Mouse (Mus musculus): ENCODE data around the gene Slc27a1. TPM values are rescaled to one million over a fixed set of nuclear protein-coding genes. Genes with fewer than 3 reads are reported as not detected.

Gene Slc27a1
- total RNA-seq, 4 experiments from 2014 or later: 141 to 186 (median 160) TPM

GRCm38 (mm10) chr8:71588762-71589161, 20.1 kb downstream of the Slc27a1 start:
- DNase-seq: no peak

GRCm38 (mm10) chr8:71591017-71591416, 22.3 kb downstream of the Slc27a1 start:
- no peak for DNase-seq

GRCm38 (mm10) chr8:71591471-71592373, 23.0 kb downstream of the Slc27a1 start, which contains the start of gene Pgls:
TSS of gene Pgls (plus strand) at chr8:71592176.
- DNase-seq: peak; percentile 94

GRCm38 (mm10) chr8:71592374-71593170, 23.9 kb downstream of the Slc27a1 start:
- peak; percentile 73 for DNase-seq

GRCm38 (mm10) chr8:71593556-71594323, 25.1 kb downstream of the Slc27a1 start:
- no peak for DNase-seq

GRCm38 (mm10) chr8:71594324-71594722, 25.6 kb downstream of the Slc27a1 start:
- DNase-seq: no peak

- peak; percentile 77 for DNase-seq
Observed at GRCm38 (mm10) chr8:71595862-71596261, 27.2 kb downstream of the Slc27a1 start.

GRCm38 (mm10) chr8:71596384-71596783, 27.7 kb downstream of the Slc27a1 start:
- DNase-seq: no peak

GRCm38 (mm10) chr8:71596798-71597197, 28.1 kb downstream of the Slc27a1 start:
- no peak for DNase-seq

- DNase-seq: no peak
Observed at GRCm38 (mm10) chr8:71597451-71597850, 28.8 kb downstream of the Slc27a1 start, which contains the start of gene Fam129c. TSS of gene Fam129c (plus strand) at chr8:71597648.

- no peak for DNase-seq
Observed at GRCm38 (mm10) chr8:71598375-71598774, 29.7 kb downstream of the Slc27a1 start.

GRCm38 (mm10) chr8:71598841-71599240, 30.2 kb downstream of the Slc27a1 start:
- DNase-seq: no peak

GRCm38 (mm10) chr8:71601939-71602665, 33.4 kb downstream of the Slc27a1 start:
- DNase-seq: no peak

GRCm38 (mm10) chr8:71602666-71603334, 34.1 kb downstream of the Slc27a1 start:
- peak; percentile 76 for DNase-seq

- no peak for DNase-seq
Observed at GRCm38 (mm10) chr8:71604021-71604420, 35.3 kb downstream of the Slc27a1 start.

- peak; percentile 99 for DNase-seq
Observed at GRCm38 (mm10) chr8:71610822-71611651, 42.4 kb downstream of the Slc27a1 start, which contains the start of gene Colgalt1. TSS of gene Colgalt1 (plus strand) at chr8:71610998.

- DNase-seq: no peak
Observed at GRCm38 (mm10) chr8:71612141-71612540, 43.5 kb downstream of the Slc27a1 start.

GRCm38 (mm10) chr8:71613418-71613817, 44.7 kb downstream of the Slc27a1 start:
- no peak for DNase-seq

GRCm38 (mm10) chr8:71619786-71620185, 51.1 kb downstream of the Slc27a1 start:
- no peak for DNase-seq

- DNase-seq: no peak
Observed at GRCm38 (mm10) chr8:71625088-71625487, 56.4 kb downstream of the Slc27a1 start.
